Mouse (Mus musculus) thymus, postnatal 25 days (tissue): ENCODE results near the gene Tm9sf4.

Experiments
- DNase-seq: peaks from one replicate; pipeline ENCODE4 v3.0.0; 2022

Gene Tm9sf4

GRCm38 (mm10) chr2:153160844-153161683 lies at the start of gene Tm9sf4:
TSS of gene Tm9sf4 (plus strand) at chr2:153161303.
- peak; percentile 91 for DNase-seq

- DNase-seq: no peak
Measured at GRCm38 (mm10) chr2:153115679-153116081, 45.4 kb upstream of the Tm9sf4 start.

- DNase-seq: peak; percentile 38
Measured at GRCm38 (mm10) chr2:153117051-153117486, 44.0 kb upstream of the Tm9sf4 start.

- DNase-seq: no peak
Measured at GRCm38 (mm10) chr2:153119488-153119887, 41.6 kb upstream of the Tm9sf4 start.

- DNase-seq: no peak
Measured at GRCm38 (mm10) chr2:153120126-153120525, 41.0 kb upstream of the Tm9sf4 start.

- DNase-seq: no peak
Measured at GRCm38 (mm10) chr2:153121821-153122615, 39.1 kb upstream of the Tm9sf4 start.

GRCm38 (mm10) chr2:153122701-153123100 lies 38.4 kb upstream of the Tm9sf4 start:
- DNase-seq: no peak

- no peak for DNase-seq
Measured at GRCm38 (mm10) chr2:153125875-153126274, 35.2 kb upstream of the Tm9sf4 start.

- peak; percentile 39 for DNase-seq
Measured at GRCm38 (mm10) chr2:153131019-153131418, 30.1 kb upstream of the Tm9sf4 start.

GRCm38 (mm10) chr2:153134237-153134636 lies 26.9 kb upstream of the Tm9sf4 start:
- DNase-seq: no peak

- no peak for DNase-seq
Measured at GRCm38 (mm10) chr2:153136211-153136610, 24.9 kb upstream of the Tm9sf4 start.

GRCm38 (mm10) chr2:153139158-153139557 lies 21.9 kb upstream of the Tm9sf4 start:
- no peak for DNase-seq

- no peak for DNase-seq
Measured at GRCm38 (mm10) chr2:153139996-153140613, 21.0 kb upstream of the Tm9sf4 start.

GRCm38 (mm10) chr2:153142620-153143199 lies 18.4 kb upstream of the Tm9sf4 start:
- peak; percentile 39 for DNase-seq

- DNase-seq: no peak
Measured at GRCm38 (mm10) chr2:153145346-153145745, 15.8 kb upstream of the Tm9sf4 start.

- no peak for DNase-seq
Measured at GRCm38 (mm10) chr2:153147236-153147635, 13.9 kb upstream of the Tm9sf4 start.

- DNase-seq: peak; percentile 73
Measured at GRCm38 (mm10) chr2:153147715-153148114, 13.4 kb upstream of the Tm9sf4 start.

- no peak for DNase-seq
Measured at GRCm38 (mm10) chr2:153149742-153150141, 11.4 kb upstream of the Tm9sf4 start.

GRCm38 (mm10) chr2:153151026-153151425 lies 10.1 kb upstream of the Tm9sf4 start:
- no peak for DNase-seq

- no peak for DNase-seq
Measured at GRCm38 (mm10) chr2:153151926-153152665, 9.0 kb upstream of the Tm9sf4 start.

- no peak for DNase-seq
Measured at GRCm38 (mm10) chr2:153153033-153153450, 8.1 kb upstream of the Tm9sf4 start.

GRCm38 (mm10) chr2:153157270-153157669 lies 3.8 kb upstream of the Tm9sf4 start:
- peak; percentile 33 for DNase-seq
